Mouse (Mus musculus) retina, embryonic 14.5 days (tissue): ENCODE measurements around the gene Fgd3.

Experiments used
- DNase-seq: peaks from one replicate; pipeline ENCODE4 v3.0.0-alpha.2; 2015; ENCODE audit warnings: low spot score

Gene Fgd3

DNA sequence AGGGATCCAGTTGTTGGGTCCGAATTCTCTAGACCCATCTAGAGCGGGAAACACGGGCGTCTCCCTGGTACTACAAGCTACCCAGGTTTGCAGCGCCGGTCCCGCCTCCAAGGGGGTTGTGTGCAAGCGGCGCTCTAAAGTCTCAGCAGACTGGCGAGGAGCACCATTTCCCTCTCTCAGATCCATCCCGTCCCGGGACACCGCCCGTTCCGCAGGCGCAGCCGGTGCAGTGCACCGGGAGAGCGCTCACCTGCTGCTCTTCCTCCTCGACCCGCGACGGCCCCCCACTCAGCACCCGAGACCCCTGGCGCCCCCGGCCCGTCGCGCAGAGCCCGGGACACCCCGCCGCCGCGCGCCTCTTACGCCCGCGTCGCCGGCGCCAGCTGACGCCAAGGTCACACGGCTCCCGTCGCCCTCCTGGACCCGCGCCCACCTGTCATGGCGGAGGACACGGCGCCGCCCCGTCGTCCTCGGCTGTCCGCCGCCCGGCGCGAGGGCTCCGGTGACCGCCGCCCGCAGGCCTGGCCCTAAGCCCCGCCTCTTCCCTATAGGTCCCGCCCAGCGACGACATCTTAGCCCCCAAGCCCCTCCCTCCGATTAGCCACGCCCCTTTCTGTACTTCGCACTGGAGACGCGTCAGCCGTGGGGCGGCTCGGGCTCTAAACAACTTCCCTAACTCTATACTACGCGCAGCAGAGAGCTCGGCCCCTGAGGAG is 104.4 kb downstream of the Fgd3 start, which contains the start of gene Card19:
TSS of gene Card19 (minus strand) at position 534 of the 716 bp plus-strand sequence.
- peak; percentile 96 for DNase-seq

- DNase-seq = no peak
These were observed 105.0 kb downstream of the Fgd3 start for GRCm38 (mm10) chr13:49215128-49215503.

DNA sequence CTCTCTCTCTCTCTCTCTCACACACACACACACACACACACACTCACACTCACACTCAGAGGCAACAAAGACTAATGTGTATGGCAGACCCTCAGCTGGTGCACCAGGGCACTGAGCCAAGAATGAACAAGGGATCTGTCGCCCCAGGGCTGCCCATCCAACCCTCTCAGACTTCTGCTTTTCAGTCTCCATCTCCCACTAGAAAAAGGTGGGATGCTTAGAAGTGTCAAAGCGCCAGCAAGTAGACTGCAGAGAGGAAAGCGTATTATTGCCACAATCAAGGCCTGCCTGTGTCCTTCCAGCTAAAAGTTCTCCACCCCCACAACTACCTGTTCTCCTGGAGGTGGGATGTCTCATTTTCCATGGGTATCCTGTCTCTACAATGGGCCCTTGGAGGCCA is 105.7 kb downstream of the Fgd3 start:
- DNase-seq = no peak

DNA sequence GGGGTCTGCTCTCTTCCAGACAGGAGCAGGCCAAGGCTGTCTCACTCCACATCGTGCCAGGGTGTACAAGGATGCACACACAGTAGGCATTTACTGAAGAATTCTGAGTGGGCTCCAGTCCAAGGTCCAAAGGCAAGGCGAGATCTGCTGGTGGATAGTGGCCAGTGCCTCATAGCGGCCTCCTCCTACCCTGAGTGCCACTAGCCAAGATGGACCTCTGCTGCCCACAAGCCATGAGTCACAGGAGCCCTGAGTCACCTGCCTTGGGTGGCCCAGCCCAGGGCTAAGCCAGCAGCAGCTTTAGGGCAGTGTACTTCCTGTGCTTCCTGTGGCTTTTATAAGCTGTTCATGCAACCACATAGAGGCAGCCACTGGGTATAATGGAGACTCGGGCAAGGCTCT is 106.6 kb downstream of the Fgd3 start:
- no peak for DNase-seq

- no peak for DNase-seq
These were observed 107.2 kb downstream of the Fgd3 start for GRCm38 (mm10) chr13:49212711-49213500.
